Mouse (Mus musculus) cerebellum, adult 2 months (tissue): Measurements from ENCODE around the gene Jade1.

ENCODE experiments used
- CTCF ChIP-seq: fragments of 200-500 bp; IDR thresholded peaks from 2 replicates; pipeline ENCODE4 v1.5.1; 2011; ENCODE audit warnings: low read depth, mild to moderate bottlenecking, control low read depth, low read length, moderate library complexity, borderline replicate concordance; ENCODE audit not compliant: insufficient read depth
- POLR2A ChIP-seq: fragments of 200-500 bp; IDR thresholded peaks from 2 replicates; pipeline ENCODE4 v1.6.1; 2011; ENCODE audit warnings: low read length, control low read depth, borderline replicate concordance; ENCODE audit not compliant: insufficient read depth

DNA sequence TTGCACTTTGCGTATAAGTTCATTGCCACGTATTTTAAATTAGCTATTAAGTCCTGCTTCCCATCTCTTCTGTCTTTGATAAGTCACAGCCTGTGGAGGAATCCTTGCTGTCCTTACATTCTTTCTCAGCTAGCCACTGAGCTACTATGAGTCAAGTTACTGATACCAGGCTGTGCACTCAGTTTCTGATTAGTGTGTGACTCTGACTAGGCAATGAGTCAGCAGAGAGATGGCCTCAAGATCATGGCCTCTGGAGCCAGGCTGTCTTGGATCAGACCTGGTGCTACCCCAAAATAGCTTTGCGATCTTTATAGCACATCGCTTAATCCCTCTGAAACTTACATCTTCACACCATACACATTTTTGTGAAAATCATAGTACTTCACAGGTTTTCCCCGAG is 8.2 kb upstream of the Jade1 start:
- no peak for TF ChIP-seq CTCF
- TF ChIP-seq POLR2A = no peak
